In the genomic region with DNA sequence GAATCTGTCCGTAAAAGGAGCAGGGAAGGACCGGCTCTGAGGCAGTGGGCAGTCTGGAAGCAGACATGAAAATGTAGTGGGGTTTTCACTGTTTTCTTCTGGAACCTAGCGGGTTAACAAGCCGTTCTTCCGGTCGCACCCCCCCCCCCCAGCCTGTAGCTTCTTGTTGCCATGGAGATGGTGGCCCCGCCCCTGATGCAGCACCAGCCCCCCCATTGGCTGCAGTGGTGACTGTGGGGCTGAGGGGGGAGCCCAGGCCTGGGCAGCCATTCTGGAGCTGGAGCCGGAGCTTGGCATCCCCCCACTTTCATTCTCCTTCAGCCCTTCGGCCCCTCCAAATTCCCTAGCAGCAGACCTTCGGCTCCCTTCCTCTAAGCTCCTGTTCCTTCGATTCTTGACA, we compare ENCODE assay signal across 9 mouse cellular contexts. TPM values are rescaled to one million over a fixed set of nuclear protein-coding genes. Genes with fewer than 3 reads are reported as not detected.
DNase-seq lines count a peak whose midpoint lies in the region; ATAC-seq and TF ChIP-seq lines count a peak whose summit lies in the region.
"Had no signal": no experiment of that assay in that cellular context is flagged by ENCODE, and none has a peak within 500 bp of the region (broad histone marks: within the 10 kb centered on the region; RNA-seq: fewer than 3 reads in every experiment).

No protein-coding gene starts in this region.

- H3K4me1 ChIP-seq in embryonic facial prominence, embryonic 11.5 days (ENCODE audit: control insufficient read depth, insufficient read depth, low read length): peaks cover 17% of the 10 kb centered on the region
- H3K4me1 ChIP-seq in heart, embryonic 15.5 days (replicated peaks): peaks cover 71% of the 10 kb centered on the region
- peaks cover 35% of the 10 kb centered on the region for H3K4me1 ChIP-seq in liver, postnatal 0 days (ENCODE audit: insufficient read depth)
- peaks cover 76% of the 10 kb centered on the region for H3K4me1 ChIP-seq in neural tube, embryonic 13.5 days (replicated peaks)

- no peaks in the 10 kb centered on the region for H3K9me3 ChIP-seq in embryonic facial prominence, embryonic 11.5 days (replicated peaks; ENCODE audit: control insufficient read depth, low read length)
- no peaks in the 10 kb centered on the region for H3K9me3 ChIP-seq in heart, embryonic 15.5 days (replicated peaks)
- H3K9me3 ChIP-seq in liver, postnatal 0 days (ENCODE audit: low read length): no peaks in the 10 kb centered on the region
- H3K9me3 ChIP-seq in neural tube, embryonic 13.5 days: no peaks in the 10 kb centered on the region
- H3K9me3 ChIP-seq: G1E had no signal

- H3K36me3 ChIP-seq in embryonic facial prominence, embryonic 11.5 days (replicated peaks; ENCODE audit: control insufficient read depth, insufficient read depth, low read depth, low read length): no peaks in the 10 kb centered on the region
- peaks cover 6% of the 10 kb centered on the region; the same call in 1 of the 2 replicates for H3K36me3 ChIP-seq in heart, embryonic 15.5 days
- H3K36me3 ChIP-seq in liver, postnatal 0 days (replicated peaks; ENCODE audit: insufficient read depth, low read length): no peaks in the 10 kb centered on the region
- peaks cover 20% of the 10 kb centered on the region for H3K36me3 ChIP-seq in neural tube, embryonic 13.5 days

- TF ChIP-seq EP300 in liver, postnatal 0 days (IDR thresholded peaks at IDR 0.05; ENCODE audit: low read depth): no peak

- no peaks in the 10 kb centered on the region for H3K27me3 ChIP-seq in embryonic facial prominence, embryonic 11.5 days (ENCODE audit: control insufficient read depth, insufficient read depth, low read length)
- H3K27me3 ChIP-seq in heart, embryonic 15.5 days: no peaks in the 10 kb centered on the region
- H3K27me3 ChIP-seq in liver, postnatal 0 days (ENCODE audit: insufficient read depth, low read length): peaks cover 23% of the 10 kb centered on the region
- H3K27me3 ChIP-seq in neural tube, embryonic 13.5 days: no peaks in the 10 kb centered on the region

- no peak for TF ChIP-seq CTCF in liver, postnatal 0 days (IDR thresholded peaks at IDR 0.05; ENCODE audit: low read depth)

- peak overlapping the region; percentile 23 for H3K4me3 ChIP-seq in embryonic facial prominence, embryonic 11.5 days (ENCODE audit: low read depth, low read length)
- H3K4me3 ChIP-seq in heart, embryonic 15.5 days: peak overlapping the region; percentile 39
- peak overlapping the region; percentile 29 for H3K4me3 ChIP-seq in liver, postnatal 0 days (ENCODE audit: low read depth, low read length)
- peak overlapping the region; percentile 43 for H3K4me3 ChIP-seq in neural tube, embryonic 13.5 days

- peak overlapping the region; percentile 81 for H3K4me2 ChIP-seq in embryonic facial prominence, embryonic 11.5 days (ENCODE audit: low read depth, low read length)
- peak overlapping the region; percentile 65 for H3K4me2 ChIP-seq in heart, embryonic 15.5 days
- peak overlapping the region; percentile 66 for H3K4me2 ChIP-seq in liver, postnatal 0 days (ENCODE audit: low read depth, low read length)
- peak overlapping the region; percentile 90 for H3K4me2 ChIP-seq in neural tube, embryonic 13.5 days

- ATAC-seq in embryonic facial prominence, embryonic 11.5 days (replicated peaks; ENCODE audit: insufficient number of reproducible peaks, low FRiP score, low TSS enrichment, low read depth): peak; percentile 57; the same call in 1 of the 2 replicates
- 0 out of 2 replicates have a peak, but pooled peaks have one; percentile 24 for ATAC-seq in heart, embryonic 15.5 days (replicated peaks; ENCODE audit: insufficient number of reproducible peaks, insufficient read depth, low FRiP score, low read depth)
- ATAC-seq in liver, postnatal 0 days: 0 out of 2 replicates have a peak, but pooled peaks have one; percentile 21
- peak; percentile 63 for ATAC-seq in neural tube, embryonic 13.5 days (ENCODE audit: low read depth)

- no peak overlapping the region for H3K27ac ChIP-seq in embryonic facial prominence, embryonic 11.5 days (replicated peaks; ENCODE audit: low read depth, low read length)
- H3K27ac ChIP-seq in heart, embryonic 15.5 days: no peak overlapping the region
- no peak overlapping the region for H3K27ac ChIP-seq in liver, postnatal 0 days (ENCODE audit: low read depth)
- peak overlapping the region; percentile 75 for H3K27ac ChIP-seq in neural tube, embryonic 13.5 days (replicated peaks)

- peak overlapping the region; percentile 62; the same call in 1 of the 2 replicates for H3K9ac ChIP-seq in embryonic facial prominence, embryonic 11.5 days (replicated peaks; ENCODE audit: low read length)
- peak overlapping the region; percentile 14; the same call in 1 of the 2 replicates for H3K9ac ChIP-seq in heart, embryonic 15.5 days
- H3K9ac ChIP-seq in liver, postnatal 0 days (replicated peaks): no peak overlapping the region; the same call in 1 of the 2 replicates
- peak overlapping the region; percentile 94 for H3K9ac ChIP-seq in neural tube, embryonic 13.5 days

- peak; percentile 76 to 84 for DNase-seq in frontal cortex, postnatal 14 days (ENCODE audit: low spot score in 2 of 2)
- no peak for DNase-seq in frontal cortex, postnatal 25 days (ENCODE audit: low spot score in 2 of 2)
- peak; percentile 90 for DNase-seq in embryonic facial prominence, embryonic 11.5 days (ENCODE audit: low spot score)
- DNase-seq in kidney, postnatal 10 days: peak; percentile 92
- peak; percentile 77 for DNase-seq in liver, postnatal 0 days
- DNase-seq in testis, postnatal 10 days (ENCODE audit: low spot score): peak; percentile 92

- under 1% methylated on average over 11 of the region's 11 CpGs for WGBS in embryonic facial prominence, embryonic 11.5 days
- 2% methylated on average over 11 of the region's 11 CpGs for WGBS in heart, embryonic 15.5 days
- 3% methylated on average over 10 of the region's 11 CpGs for WGBS in liver, postnatal 0 days (ENCODE audit: insufficient replicate concordance)
- 2% methylated on average over 10 of the region's 11 CpGs for WGBS in neural tube, embryonic 13.5 days

RNA-seq across cellular contexts. Expression of a gene that starts 10.4 kb away (rescaled TPM):
- polyA plus RNA-seq in embryonic facial prominence, embryonic 11.5 days (2014; fragmentation: Nextera tagmentation; extraction: Ambion mirVana): 2.3 and 2.8 TPM in 2 replicates
- polyA plus RNA-seq in heart, embryonic 15.5 days (2015; fragmentation: Nextera tagmentation; extraction: Ambion mirVana): 0.60 and 1.0 TPM in 2 replicates
- polyA plus RNA-seq in liver, postnatal 0 days (2015; fragmentation: Nextera tagmentation; extraction: Ambion mirVana): 0.19 and 0.33 TPM in 2 replicates
- polyA plus RNA-seq in neural tube, embryonic 13.5 days (2015; fragmentation: Nextera tagmentation; extraction: Ambion mirVana): 4.1 and 4.9 TPM in 2 replicates

RNA-seq across cellular contexts. Expression of a gene that starts 12.0 kb away (rescaled TPM):
- polyA plus RNA-seq in embryonic facial prominence, embryonic 11.5 days (2014; fragmentation: Nextera tagmentation; extraction: Ambion mirVana): 153 and 163 TPM in 2 replicates
- polyA plus RNA-seq in heart, embryonic 15.5 days (2015; fragmentation: Nextera tagmentation; extraction: Ambion mirVana): 144 and 160 TPM in 2 replicates
- polyA plus RNA-seq in liver, postnatal 0 days (2015; fragmentation: Nextera tagmentation; extraction: Ambion mirVana): 83.4 and 87.1 TPM in 2 replicates
- 141 and 147 TPM in 2 replicates for polyA plus RNA-seq in neural tube, embryonic 13.5 days (2015; fragmentation: Nextera tagmentation; extraction: Ambion mirVana)

RNA-seq across cellular contexts. Expression of a gene that starts 18.6 kb away (rescaled TPM):
- 3.7 TPM in 2 replicates for polyA plus RNA-seq in embryonic facial prominence, embryonic 11.5 days (2014; fragmentation: Nextera tagmentation; extraction: Ambion mirVana)
- polyA plus RNA-seq in heart, embryonic 15.5 days (2015; fragmentation: Nextera tagmentation; extraction: Ambion mirVana): 7.3 and 9.5 TPM in 2 replicates
- 2.5 and 2.7 TPM in 2 replicates for polyA plus RNA-seq in liver, postnatal 0 days (2015; fragmentation: Nextera tagmentation; extraction: Ambion mirVana)
- 17.3 and 19.1 TPM in 2 replicates for polyA plus RNA-seq in neural tube, embryonic 13.5 days (2015; fragmentation: Nextera tagmentation; extraction: Ambion mirVana)

RNA-seq across cellular contexts. Expression of a gene that starts 21.6 kb away (rescaled TPM):
- polyA plus RNA-seq in embryonic facial prominence, embryonic 11.5 days (2014; fragmentation: Nextera tagmentation; extraction: Ambion mirVana): 10.1 and 11.9 TPM in 2 replicates
- polyA plus RNA-seq in heart, embryonic 15.5 days (2015; fragmentation: Nextera tagmentation; extraction: Ambion mirVana): 8.3 and 10.2 TPM in 2 replicates
- polyA plus RNA-seq in liver, postnatal 0 days (2015; fragmentation: Nextera tagmentation; extraction: Ambion mirVana): 3.3 and 4.4 TPM in 2 replicates
- 17.8 and 19.8 TPM in 2 replicates for polyA plus RNA-seq in neural tube, embryonic 13.5 days (2015; fragmentation: Nextera tagmentation; extraction: Ambion mirVana)

RNA-seq across cellular contexts. Expression of a gene that starts 34.5 kb away (rescaled TPM):
- 3.9 and 5.6 TPM in 2 replicates for polyA plus RNA-seq in embryonic facial prominence, embryonic 11.5 days (2014; fragmentation: Nextera tagmentation; extraction: Ambion mirVana)
- 5.3 and 7.4 TPM in 2 replicates for polyA plus RNA-seq in heart, embryonic 15.5 days (2015; fragmentation: Nextera tagmentation; extraction: Ambion mirVana)
- polyA plus RNA-seq in liver, postnatal 0 days (2015; fragmentation: Nextera tagmentation; extraction: Ambion mirVana): 1.6 and 2.7 TPM in 2 replicates
- polyA plus RNA-seq in neural tube, embryonic 13.5 days (2015; fragmentation: Nextera tagmentation; extraction: Ambion mirVana): 2.5 and 3.2 TPM in 2 replicates

Comparison
In these comparisons a context has a peak if more than half of its experiments do, and no peak if none do; other contexts are left out.
1. DNase-seq: peak in frontal cortex, postnatal 14 days (2 of 2), embryonic facial prominence, embryonic 11.5 days (single experiment), kidney, postnatal 10 days (single experiment), liver, postnatal 0 days (single experiment) and testis, postnatal 10 days (single experiment); none in frontal cortex, postnatal 25 days (0 of 2).
2. Peak in every context shown above with its lines, with median percentiles within 50 percentile points of each other: ATAC-seq, H3K4me2 ChIP-seq and H3K4me3 ChIP-seq.